Mouse (Mus musculus) olfactory bulb, adult 2 months (tissue): Measurements from ENCODE around the gene Coq9. TPM values are rescaled to one million over a fixed set of nuclear protein-coding genes. Genes with fewer than 3 reads are reported as not detected.

Experiments used
- H3K27ac ChIP-seq: fragments of 200-500 bp; 2 replicates; pipeline ENCODE4 v1.5.1; 2012; ENCODE audit warnings: low read depth, low read length; ENCODE audit not compliant: insufficient read depth
- H3K4me1 ChIP-seq: fragments of 200-500 bp; 2 replicates; pipeline ENCODE4 v1.6.1; 2012; ENCODE audit warnings: low read length; ENCODE audit not compliant: control insufficient read depth, insufficient read depth
- H3K4me3 ChIP-seq: fragments of 200-500 bp; 2 replicates; pipeline ENCODE4 v1.5.1; 2012; ENCODE audit warnings: mild to moderate bottlenecking, low read depth, low read length, moderate library complexity; ENCODE audit not compliant: insufficient read depth
- CTCF ChIP-seq: fragments of 200-500 bp; IDR thresholded peaks from 2 replicates; pipeline ENCODE4 v1.5.1; 2012; ENCODE audit warnings: low read depth, mild to moderate bottlenecking, low read length, moderate library complexity; ENCODE audit not compliant: insufficient read depth
- POLR2A ChIP-seq: fragments of 200-500 bp; IDR thresholded peaks from 2 replicates; pipeline ENCODE4 v1.6.1; 2012; ENCODE audit warnings: mild to moderate bottlenecking, low read depth, low read length, moderate library complexity; ENCODE audit not compliant: insufficient read depth
- WGBS: fragments of 180-500 bp; shearing (Covaris S2); methylation state at CpG from one replicate; pipeline ENCODE4 v1.1.7; 2018; 5-methylcytosine and 5-hydroxymethylcytosine counted together
- polyA plus RNA-seq: library from polyadenylated mRNA; stranded (reverse); fragments of >200 nt; gene quantifications from 2 replicates; pipeline ENCODE4 v1.2.4, GENCODE M21; 2012; ENCODE audit warnings: low replicate concordance; ENCODE audit not compliant: missing spikeins, insufficient read depth, insufficient read length

Gene Coq9
- not detected in 2 replicates for polyA plus RNA-seq

- Histone ChIP-seq H3K4me3 (peak within 1 kb of the TSS; percentile 98), H3K27ac (peak within 1 kb of the TSS; percentile 98), H3K4me1 (peaks cover 13% of the 10 kb centered on the region; the same call in 1 of the 2 replicates)
- under 1% methylated on average over 82 of the region's 82 CpGs for WGBS
- TF ChIP-seq POLR2A (peak; percentile 93), CTCF (no peak)
These were observed at the start of gene Coq9, which contains the start of gene Ciapin1 for GRCm38 (mm10) chr8:94837662-94838574. Coq9 (plus strand) TSS chr8:94838321. Ciapin1 (minus strand) TSS chr8:94838358.

DNA sequence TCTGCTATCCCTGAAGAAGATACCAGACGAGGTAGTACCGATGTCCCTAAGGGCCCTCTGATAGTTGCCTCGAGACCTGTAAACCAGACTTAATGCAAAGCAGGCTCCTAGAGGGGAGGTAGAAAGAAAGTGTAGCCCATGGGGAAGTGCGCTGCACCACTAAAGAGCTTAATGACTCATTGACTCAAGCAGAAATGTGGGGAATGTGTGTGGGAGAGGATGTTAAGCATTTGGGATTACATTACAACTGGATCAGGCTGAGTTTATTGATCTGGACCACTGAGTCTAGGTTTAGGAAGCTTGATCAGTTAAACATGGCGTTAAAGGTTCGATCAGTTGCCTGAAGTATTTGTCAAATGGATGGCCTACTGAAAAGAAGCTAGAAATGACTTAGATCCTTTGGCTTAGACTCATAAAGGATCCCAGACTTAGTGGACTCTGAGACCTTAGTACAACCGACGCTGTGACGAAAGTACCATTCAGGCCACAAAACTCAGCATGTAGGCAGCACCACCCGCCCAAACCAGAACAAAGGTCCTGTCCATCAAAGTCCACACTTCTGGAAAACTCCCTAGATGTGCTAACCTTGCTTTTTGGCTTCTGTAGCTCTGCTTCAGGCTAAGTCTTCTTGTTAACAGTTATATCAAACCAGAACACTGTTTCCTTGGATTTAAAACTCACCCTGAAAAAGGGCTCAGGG lies 48.7 kb upstream of the Coq9 start:
- Histone ChIP-seq H3K4me3 (no peak overlapping the region), H3K27ac (no peak overlapping the region), H3K4me1 (peaks cover 7% of the 10 kb centered on the region; the same call in 1 of the 2 replicates)
- 66% methylated on average over 10 of the region's 10 CpGs for WGBS
- TF ChIP-seq CTCF (no peak), POLR2A (no peak)

DNA sequence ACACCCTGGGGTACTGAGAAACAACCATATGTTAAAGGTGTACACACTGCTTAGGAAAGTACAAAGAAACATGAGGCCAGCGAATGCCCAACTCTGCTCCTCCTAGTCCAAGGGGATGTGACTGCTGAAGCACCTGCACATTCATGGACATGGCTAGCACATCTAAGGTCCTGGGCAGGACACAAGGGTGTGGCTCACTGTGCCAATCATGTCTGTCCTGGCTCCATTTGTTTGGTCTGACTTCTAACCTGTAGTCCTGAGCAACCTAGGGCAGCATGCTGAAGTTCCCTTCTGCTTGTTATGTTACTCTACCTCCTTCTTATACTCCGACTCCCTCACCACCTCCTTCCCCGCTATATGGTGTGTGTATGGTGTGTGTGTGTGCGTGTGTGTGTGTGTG lies 43.8 kb upstream of the Coq9 start:
- 95% methylated on average over 4 of the region's 4 CpGs for WGBS
- Histone ChIP-seq H3K4me1 (no peaks in the 10 kb centered on the region), H3K27ac (no peak overlapping the region), H3K4me3 (no peak overlapping the region)
- TF ChIP-seq POLR2A (no peak), CTCF (no peak)

- no peak overlapping the region for H3K27ac ChIP-seq
- WGBS = 97% methylated on average over 2 of the region's 2 CpGs
These were observed 43.3 kb upstream of the Coq9 start for GRCm38 (mm10) chr8:94794782-94795181.

DNA sequence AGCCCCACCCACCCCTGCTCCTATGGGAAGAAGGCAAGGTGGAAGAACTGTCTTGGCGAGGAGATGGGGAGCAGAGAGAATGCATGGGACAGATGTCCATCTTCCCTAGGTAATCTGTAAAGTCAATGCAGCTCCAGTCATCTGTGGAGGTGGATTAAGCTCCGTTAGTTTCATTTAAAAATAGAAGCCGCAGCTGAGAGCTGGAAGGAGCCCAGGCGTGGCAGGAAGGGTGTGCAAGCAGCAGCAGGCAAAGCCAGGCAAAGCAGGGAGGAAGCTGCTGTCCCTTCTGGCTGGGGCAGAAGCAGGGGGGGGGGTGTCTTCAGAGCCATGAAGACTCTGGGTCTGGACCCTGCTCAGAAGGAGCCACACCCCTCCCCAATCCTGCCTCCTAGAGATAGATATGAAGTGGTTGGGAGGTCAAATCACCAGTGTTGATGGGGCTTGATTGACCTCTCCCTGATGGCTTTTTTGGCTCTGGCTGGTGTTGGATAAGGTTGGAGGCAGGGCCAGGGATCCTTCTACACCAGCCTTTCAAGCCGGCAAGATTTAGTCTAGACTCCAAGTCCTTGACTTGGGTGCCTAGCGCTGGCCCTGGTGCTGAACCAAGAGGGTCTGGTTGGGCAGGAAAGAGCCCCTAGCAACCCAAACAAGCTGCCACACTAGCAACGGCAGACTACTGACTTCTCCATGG lies 37.7 kb upstream of the Coq9 start:
- Histone ChIP-seq H3K4me1 (peaks cover 26% of the 10 kb centered on the region), H3K4me3 (no peak overlapping the region), H3K27ac (no peak overlapping the region)
- TF ChIP-seq CTCF (no peak), POLR2A (no peak)
- 38% methylated on average over 7 of the region's 7 CpGs for WGBS

More at GRCm38 (mm10) chr8:94794782-94795181, 43.3 kb upstream of the Coq9 start:
- TF ChIP-seq POLR2A = no peak
- TF ChIP-seq CTCF = no peak
- H3K4me3 ChIP-seq = no peak overlapping the region
- H3K4me1 ChIP-seq = no peaks in the 10 kb centered on the region

- TF ChIP-seq POLR2A (no peak), CTCF (peak; percentile 41; the same call in 1 of the 2 replicates)
- Histone ChIP-seq H3K4me3 (0 out of 2 replicates have a peak overlapping the region, but pooled peaks have one; percentile 12), H3K27ac (no peak overlapping the region), H3K4me1 (peaks cover 26% of the 10 kb centered on the region)
- 30% methylated on average over 14 of the region's 14 CpGs for WGBS
These were observed 36.6 kb upstream of the Coq9 start for GRCm38 (mm10) chr8:94801293-94802095.

- no peak for TF ChIP-seq CTCF
- no peak for TF ChIP-seq POLR2A
- WGBS = 83% methylated on average over 4 of the region's 4 CpGs
- no peak overlapping the region for H3K27ac ChIP-seq
- H3K4me1 ChIP-seq = peaks cover 28% of the 10 kb centered on the region
- no peak overlapping the region for H3K4me3 ChIP-seq
These were observed 35.7 kb upstream of the Coq9 start for GRCm38 (mm10) chr8:94802375-94802774.

- Histone ChIP-seq H3K27ac (no peak overlapping the region), H3K4me1 (peaks cover 31% of the 10 kb centered on the region), H3K4me3 (no peak overlapping the region)
- WGBS = 58% methylated on average over 6 of the region's 6 CpGs
- TF ChIP-seq POLR2A = no peak
- TF ChIP-seq CTCF = no peak
These were observed 34.6 kb upstream of the Coq9 start for GRCm38 (mm10) chr8:94803551-94803950.
